Mouse (Mus musculus) embryonic fibroblast, embryonic 13.5 days (primary cell): ENCODE results near the gene Tln2. TPM values are rescaled to one million over a fixed set of nuclear protein-coding genes. Genes with fewer than 3 reads are reported as not detected.

Experiments used
- H3K27ac ChIP-seq: 2 replicates; pipeline ENCODE4 v1.5.1; 2012; ENCODE audit warnings: low read length, control low read depth, inconsistent platforms; ENCODE audit not compliant: insufficient read depth
- H3K4me1 ChIP-seq: 2 replicates; pipeline ENCODE4 v1.6.1; 2011; ENCODE audit warnings: low read length; ENCODE audit not compliant: control insufficient read depth, insufficient read depth
- H3K4me3 ChIP-seq: 2 replicates; pipeline ENCODE4 v1.5.1; 2011; ENCODE audit warnings: mild to moderate bottlenecking, control low read depth, low read length; ENCODE audit not compliant: insufficient read depth
- CTCF ChIP-seq: IDR thresholded peaks from 2 replicates; pipeline ENCODE4 v1.5.1; 2011; ENCODE audit warnings: mild to moderate bottlenecking, control low read depth, low read length, moderate library complexity, borderline replicate concordance; ENCODE audit not compliant: insufficient read depth
- POLR2A ChIP-seq: IDR thresholded peaks from 2 replicates; pipeline ENCODE4 v1.6.1; 2011; ENCODE audit warnings: low read depth, mild to moderate bottlenecking, control low read depth, low read length, moderate library complexity
- polyA plus RNA-seq: library from polyadenylated mRNA; stranded (reverse); fragments of >200 nt; gene quantifications from 2 replicates; pipeline ENCODE4 v1.2.4, GENCODE M21; 2011; ENCODE audit warnings: low read depth; ENCODE audit not compliant: missing spikeins, insufficient read length

The Tln2 gene
- 28.7 and 33.4 TPM in 2 replicates for polyA plus RNA-seq

DNA sequence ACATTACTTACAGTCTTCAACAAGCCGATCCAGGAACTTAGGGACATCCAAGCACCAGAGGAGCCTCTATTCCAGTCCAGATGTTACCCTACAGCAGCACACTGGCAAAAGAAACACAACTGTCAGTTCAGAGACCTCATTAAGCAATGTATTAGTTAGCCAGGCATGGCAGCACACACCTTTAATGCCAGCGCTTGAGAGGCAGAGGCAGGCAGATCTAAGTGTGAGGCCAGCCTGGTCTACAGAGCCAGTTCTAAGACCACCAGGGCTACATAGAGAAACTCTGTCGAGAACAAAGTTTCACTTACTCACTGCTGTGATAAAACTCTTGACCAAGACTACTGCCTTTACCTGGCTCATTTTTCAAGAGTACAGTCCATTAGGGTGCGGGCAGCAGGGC, at the start of gene Tln2:
Tln2 (minus strand) TSS at position 101 of the 400 bp plus-strand sequence.
- no peak within 1 kb of the TSS for H3K4me3 ChIP-seq
- TF ChIP-seq POLR2A = no peak
- TF ChIP-seq CTCF = no peak
- H3K27ac ChIP-seq = no peak within 1 kb of the TSS
- H3K4me1 ChIP-seq = no peaks in the 10 kb centered on the region

DNA sequence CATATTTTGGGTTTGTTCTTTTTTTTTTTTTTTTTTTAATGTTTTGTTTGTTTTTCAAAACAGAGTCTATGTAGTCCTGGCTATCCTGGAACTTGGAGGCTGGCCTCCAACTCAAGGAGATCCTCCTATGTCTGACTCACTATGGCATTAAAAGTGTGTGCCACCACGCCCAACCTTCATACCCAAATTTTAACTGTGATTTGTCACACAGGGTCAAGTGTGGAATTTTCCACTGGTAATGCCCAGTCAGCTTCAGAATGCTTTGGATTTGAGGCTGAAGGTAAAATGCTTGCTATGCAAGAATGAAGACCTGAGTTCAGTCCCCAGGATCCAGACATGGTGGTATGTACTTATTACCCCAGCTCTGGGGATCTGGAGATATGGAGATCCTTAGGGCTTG, 49.7 kb upstream of the Tln2 start:
- TF ChIP-seq POLR2A (no peak), CTCF (no peak)
- Histone ChIP-seq H3K27ac (no peak overlapping the region), H3K4me3 (no peak overlapping the region), H3K4me1 (peaks cover 3% of the 10 kb centered on the region; the same call in 1 of the 2 replicates)

DNA sequence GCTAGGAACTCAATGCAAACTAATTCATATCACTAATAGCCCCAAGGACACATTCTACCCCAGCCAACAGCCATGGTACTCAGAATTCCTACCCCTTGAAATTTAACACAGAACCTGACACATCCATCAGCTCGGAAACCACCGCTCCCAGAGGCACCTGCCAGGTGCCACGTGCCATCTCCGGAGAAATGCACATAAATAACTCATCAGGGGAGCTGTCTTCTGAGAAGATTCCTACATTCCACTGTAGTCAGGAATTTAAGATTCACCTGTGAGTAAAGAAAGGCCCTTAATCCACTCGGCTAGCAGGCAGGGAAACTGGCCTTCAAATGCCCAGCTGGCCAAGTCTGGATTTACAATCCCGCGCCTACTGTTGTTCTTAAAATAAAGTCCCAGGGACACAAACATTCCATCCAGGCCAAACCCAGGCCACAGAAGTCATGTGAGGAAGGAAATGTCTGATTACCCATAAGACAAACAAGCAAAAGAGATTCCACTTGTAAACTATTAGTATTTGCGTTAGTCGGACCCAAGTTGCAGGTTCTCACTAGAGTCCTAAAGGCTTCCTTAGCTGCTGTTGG, 48.4 kb upstream of the Tln2 start:
- no peak for TF ChIP-seq CTCF
- no peak for TF ChIP-seq POLR2A
- no peak overlapping the region for H3K4me3 ChIP-seq
- no peak overlapping the region for H3K27ac ChIP-seq
- H3K4me1 ChIP-seq = peaks cover 3% of the 10 kb centered on the region; the same call in 1 of the 2 replicates

DNA sequence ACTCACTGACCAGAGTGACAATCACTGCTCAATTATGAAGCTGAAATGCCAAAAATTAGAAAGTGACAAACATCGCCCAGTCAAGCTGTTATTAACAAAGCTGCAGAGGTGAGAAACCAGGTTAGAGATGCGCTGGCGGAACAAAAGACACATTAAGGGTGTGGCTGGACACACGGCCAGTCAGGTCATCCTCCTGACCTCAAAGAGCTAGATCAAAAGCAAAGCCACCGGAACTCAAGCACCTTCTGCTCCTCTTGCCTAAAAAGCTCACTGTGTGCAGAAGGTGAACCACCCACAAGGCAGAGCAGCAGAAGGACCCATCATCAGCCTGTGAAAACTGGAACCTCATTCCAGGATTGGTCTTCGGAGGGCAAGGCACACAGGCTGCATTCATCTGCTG, 47.8 kb upstream of the Tln2 start:
- TF ChIP-seq CTCF (no peak), POLR2A (no peak)
- H3K4me3 ChIP-seq = no peak overlapping the region
- H3K27ac ChIP-seq = no peak overlapping the region
- H3K4me1 ChIP-seq = peaks cover under 1% of the 10 kb centered on the region; the same call in 1 of the 2 replicates

DNA sequence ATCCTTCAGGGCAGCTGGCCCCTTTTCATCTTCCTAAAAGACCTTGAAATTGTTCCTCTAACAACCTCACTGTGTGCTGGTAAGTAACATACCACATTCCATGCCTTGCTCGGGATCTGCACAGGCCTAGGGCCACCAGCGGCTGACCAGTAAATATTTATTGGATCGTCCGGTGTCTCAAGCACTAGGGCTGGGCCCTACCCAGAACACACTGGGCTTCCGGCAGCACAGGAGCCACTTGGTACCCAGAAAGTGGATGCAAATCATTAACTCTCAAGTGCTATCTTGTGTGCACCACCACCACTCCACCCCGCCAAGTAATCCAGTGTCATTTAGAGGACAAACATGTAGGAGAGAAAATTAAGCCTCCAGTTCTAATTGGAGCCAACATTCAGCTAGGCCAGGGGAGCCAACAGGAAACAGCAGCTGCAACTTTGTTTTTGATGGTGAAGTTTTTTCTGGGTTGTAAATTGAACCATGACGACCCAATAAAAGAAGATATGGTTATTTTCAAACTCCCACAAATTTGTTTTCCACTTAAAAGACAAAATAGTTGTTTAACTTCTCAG, 46.4 kb upstream of the Tln2 start:
- no peak for TF ChIP-seq CTCF
- no peak for TF ChIP-seq POLR2A
- H3K4me3 ChIP-seq = no peak overlapping the region
- H3K4me1 ChIP-seq = no peaks in the 10 kb centered on the region
- H3K27ac ChIP-seq = no peak overlapping the region

DNA sequence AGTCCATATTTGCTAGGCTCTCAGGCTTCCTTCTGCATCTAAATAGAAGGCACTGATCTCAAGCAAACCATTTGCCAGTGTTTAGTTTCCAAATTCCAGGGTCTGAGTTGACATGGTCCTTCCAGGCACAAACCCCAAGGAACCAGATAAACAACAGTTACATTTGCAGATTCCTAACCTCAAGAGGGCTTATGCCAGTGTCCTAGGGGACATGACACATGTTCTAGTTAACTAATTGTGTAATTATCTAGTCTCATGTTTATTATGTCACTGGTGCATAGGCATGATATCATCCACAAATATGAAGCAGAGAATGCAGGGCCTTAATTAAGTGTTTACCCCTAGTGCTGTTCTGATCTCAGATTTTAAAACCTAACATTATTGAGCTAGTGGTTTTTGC, 45.4 kb upstream of the Tln2 start:
- H3K4me3 ChIP-seq = no peak overlapping the region
- no peak for TF ChIP-seq POLR2A
- no peak for TF ChIP-seq CTCF
- H3K4me1 ChIP-seq = no peaks in the 10 kb centered on the region
- H3K27ac ChIP-seq = no peak overlapping the region

DNA sequence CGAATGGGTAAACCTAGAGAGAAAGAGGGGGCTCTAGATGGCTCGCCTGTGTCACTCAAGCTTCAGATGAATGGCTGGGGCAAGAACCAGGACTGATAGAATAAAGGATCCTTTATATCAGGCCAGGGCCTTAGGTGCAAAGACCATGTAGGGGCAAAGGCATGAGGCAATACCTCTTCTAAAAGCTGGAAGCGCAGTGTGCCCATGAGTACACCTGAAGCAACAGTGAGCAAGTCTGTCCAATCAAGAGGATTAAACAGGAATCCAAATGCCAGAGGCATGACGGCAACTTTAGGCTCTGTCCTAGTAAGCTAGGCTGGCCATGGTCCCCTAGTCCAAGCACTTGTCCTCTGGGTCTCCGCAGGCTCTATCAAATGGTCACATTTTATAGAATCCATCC, 42.8 kb upstream of the Tln2 start:
- TF ChIP-seq POLR2A (no peak), CTCF (no peak)
- no peak overlapping the region for H3K27ac ChIP-seq

DNA sequence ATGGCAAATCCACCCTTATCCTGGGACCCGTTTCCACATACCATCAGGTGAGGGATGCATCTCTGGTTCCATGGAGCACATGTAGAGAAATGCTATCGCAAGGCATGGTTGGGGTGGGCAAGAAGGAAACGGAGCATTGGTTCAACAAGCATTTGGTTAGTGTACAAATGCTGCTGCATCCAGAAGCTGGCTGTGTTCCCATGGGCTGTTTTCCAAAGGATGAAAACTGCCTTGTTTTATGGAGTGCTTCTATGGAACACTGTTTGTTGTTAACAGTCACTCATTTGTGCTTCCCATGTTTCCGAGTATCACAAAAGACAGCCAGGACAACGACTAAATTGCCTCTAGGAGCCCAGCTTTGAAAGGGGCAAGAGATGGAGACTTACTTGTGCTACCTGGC, 35.7 kb upstream of the Tln2 start:
- no peak for TF ChIP-seq POLR2A
- no peak for TF ChIP-seq CTCF
- H3K4me3 ChIP-seq = no peak overlapping the region
- no peaks in the 10 kb centered on the region for H3K4me1 ChIP-seq

More for the DNA sequence above, 42.8 kb upstream of the Tln2 start:
- Histone ChIP-seq H3K4me1 (no peaks in the 10 kb centered on the region), H3K4me3 (no peak overlapping the region)

DNA sequence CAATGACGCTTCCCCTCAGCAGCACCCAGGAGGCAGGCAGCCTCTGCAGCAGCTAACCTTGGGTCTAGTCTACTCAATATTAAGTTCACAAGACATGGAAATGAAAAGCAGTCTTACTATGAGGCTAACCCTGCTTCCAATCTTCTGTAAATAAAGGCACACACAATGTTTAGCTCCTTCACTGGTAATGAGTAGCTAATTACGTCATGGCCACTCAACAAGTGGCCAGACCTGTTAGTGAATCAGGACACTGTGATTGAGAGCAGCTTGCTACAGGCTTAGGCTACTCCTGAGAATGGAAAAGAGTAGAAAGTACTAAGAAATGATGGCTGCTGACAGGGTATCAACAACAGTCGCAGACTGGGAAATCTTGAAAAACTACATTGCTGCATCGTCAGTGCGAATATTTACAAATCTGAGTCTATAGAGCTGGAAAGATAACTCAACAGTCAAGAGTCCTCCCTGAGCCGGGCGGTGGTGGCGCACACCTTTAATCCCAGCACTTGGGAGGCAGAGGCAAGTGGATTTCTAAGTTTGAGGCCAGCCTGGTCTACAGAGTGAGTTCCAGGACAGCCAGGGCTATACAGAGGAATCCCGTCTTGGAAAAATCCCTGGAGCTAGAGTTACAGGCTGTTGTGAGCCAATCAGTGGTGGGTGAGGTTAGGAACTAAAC, 34.1 kb upstream of the Tln2 start:
- H3K27ac ChIP-seq = no peak overlapping the region
- TF ChIP-seq POLR2A = no peak
- TF ChIP-seq CTCF = no peak
- H3K4me1 ChIP-seq = no peaks in the 10 kb centered on the region
- no peak overlapping the region for H3K4me3 ChIP-seq

More for the DNA sequence above, 35.7 kb upstream of the Tln2 start:
- H3K27ac ChIP-seq = no peak overlapping the region

DNA sequence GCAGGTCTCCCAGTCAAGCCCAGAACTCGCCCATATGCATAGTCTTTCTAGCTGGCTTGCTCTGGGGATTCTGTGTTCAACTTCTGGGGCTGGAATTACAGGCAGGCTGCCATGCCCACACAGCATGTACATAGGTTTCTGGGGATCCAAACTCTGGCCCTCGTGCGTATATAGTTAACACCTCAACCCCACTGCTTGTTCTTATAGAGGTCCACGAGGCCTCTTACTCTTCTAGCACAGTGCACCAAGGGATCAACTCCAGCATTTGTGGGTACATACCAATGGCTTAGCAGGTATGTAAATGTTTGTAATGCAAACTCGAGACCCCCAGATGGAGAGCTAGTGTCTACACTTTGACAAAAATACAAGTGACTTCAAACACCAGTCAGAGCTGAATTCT, 33.2 kb upstream of the Tln2 start:
- no peaks in the 10 kb centered on the region for H3K4me1 ChIP-seq
- H3K4me3 ChIP-seq = no peak overlapping the region
- no peak overlapping the region for H3K27ac ChIP-seq
- TF ChIP-seq POLR2A (no peak), CTCF (no peak)
